Comparison of ENCODE assay signal across 25 mouse cellular contexts in genomic region chr5:114827427-114827826, GRCm38 (mm10). TPM values are rescaled to one million over a fixed set of nuclear protein-coding genes. Genes with fewer than 3 reads are reported as not detected.
A peak's percentile ranks its signal among the peaks of the same experiment; 100 is the strongest.
DNase-seq lines count a peak whose midpoint lies in the region.
"Had no signal": no experiment of that assay in that cellular context is flagged by ENCODE, and none has a peak within 500 bp of the region (broad histone marks: within the 10 kb centered on the region; RNA-seq: fewer than 3 reads in every experiment).

No protein-coding gene starts in this region.

- H3K27ac ChIP-seq in macrophage, result peak overlapping the region; percentile 73
- H3K27ac ChIP-seq: embryonic facial prominence, embryonic 13.5 days; kidney, postnatal 0 days; layer of hippocampus, adult 2 months; limb, embryonic 13.5 days; liver, embryonic 15.5 days had no signal

- intact Hi-C loops in heart, postnatal 14 days (cut with DNase I), result no loop called here

- DNase-seq in heart, adult 8-10 months (ENCODE audit: low spot score), result peak; percentile 15
- no peak for DNase-seq in heart, postnatal 14 days
- DNase-seq in 3134 (ENCODE audit: extremely low read depth, insufficient read length, low spot score) (peak; percentile 29), 416B (ENCODE audit: low read depth) (peak; percentile 95), liver (no peak)
- DNase-seq in ovary, postnatal 36 days (ENCODE audit: low spot score), result no peak
- DNase-seq: cerebellum, adult 11 months; gastrocnemius, postnatal 25 days; kidney, adult 18-20 months; layer of hippocampus, postnatal 36 days; lung, postnatal 14 days; thymus, postnatal 4 days had no signal

- WGBS in macrophage (ENCODE audit: missing documents), result 41% methylated on average over 12 of the region's 12 CpGs

- 0 out of 2 replicates have a peak, but pooled peaks cover 2% of the 10 kb centered on the region for H3K79me2 ChIP-seq in macrophage (ENCODE audit: inconsistent target)

- no peaks in the 10 kb centered on the region for H3K36me3 ChIP-seq in macrophage (ENCODE audit: inconsistent target)
- H3K36me3 ChIP-seq: embryonic facial prominence, embryonic 13.5 days; liver, embryonic 15.5 days had no signal

- no peak overlapping the region for H3K4me3 ChIP-seq in macrophage (ENCODE audit: inconsistent target)
- H3K4me3 ChIP-seq: embryonic facial prominence, embryonic 13.5 days; layer of hippocampus, adult 2 months; limb, embryonic 13.5 days had no signal

RNA-seq across cellular contexts. Expression of gene 1500011B03Rik, which starts 4.2 kb away (rescaled TPM):
- total RNA-seq in heart, adult 8-10 months (2022), result 1 to 10 TPM; 3.6 to 6.3 (median 4.7) TPM
- total RNA-seq in heart, postnatal 14 days (2021), result 10 to 100 TPM in 1 of 2 experiments, 1 to 10 TPM in 1; 8.6 to 12.3 TPM
- total RNA-seq in macrophage (2018; cell fraction: chromatin; rRNA removed), result 10 to 100 TPM in 10 of 26 experiments, 1 to 10 TPM in 16; 1.5 to 27.6 (median 5.4) TPM
- total RNA-seq in macrophage (2018; cell fraction: cytosol; rRNA removed), result 10 to 100 TPM; 13.5 to 40.9 (median 29.4) TPM
- 10 to 100 TPM in 21 of 26 experiments, 1 to 10 TPM in 5; 5.8 to 46.1 (median 16.3) TPM for total RNA-seq in macrophage (2018; cell fraction: nucleus; rRNA removed)
- 26.6 to 35.2 TPM (median 29.9 TPM) in 3 replicates for polyA plus RNA-seq in macrophage (2018)

RNA-seq across cellular contexts. Expression of gene 4930519G04Rik, which starts 26.0 kb away (rescaled TPM):
- total RNA-seq in heart, adult 8-10 months (2022), result not detected
- total RNA-seq in heart, postnatal 14 days (2021), result not detected
- not detected for total RNA-seq in macrophage (2018; cell fraction: chromatin; rRNA removed)
- total RNA-seq in macrophage (2018; cell fraction: cytosol; rRNA removed), result not detected
- not detected for total RNA-seq in macrophage (2018; cell fraction: nucleus; rRNA removed)
- not detected in 3 replicates for polyA plus RNA-seq in macrophage (2018)
- total RNA-seq: G1E; gastrocnemius, postnatal 25 days; layer of hippocampus, adult 2 months; layer of hippocampus, postnatal 36 days; left cerebral cortex, postnatal 14 days had no signal
- polyA plus RNA-seq: forebrain, embryonic 14.5 days; G1E; heart, embryonic 14.5 days; hindbrain, embryonic 11.5 days; kidney, postnatal 0 days; limb, embryonic 13.5 days; liver, embryonic 15.5 days; midbrain, embryonic 11.5 days; neural tube, embryonic 11.5 days had no signal

RNA-seq across cellular contexts. Expression of gene Gm9936, which starts 31.1 kb away (rescaled TPM):
- total RNA-seq in heart, adult 8-10 months (2022), result not detected
- total RNA-seq in heart, postnatal 14 days (2021), result not detected
- total RNA-seq in macrophage (2018; cell fraction: chromatin; rRNA removed), result not detected
- not detected for total RNA-seq in macrophage (2018; cell fraction: cytosol; rRNA removed)
- not detected for total RNA-seq in macrophage (2018; cell fraction: nucleus; rRNA removed)
- not detected in 3 replicates for polyA plus RNA-seq in macrophage (2018)
- total RNA-seq: gastrocnemius, postnatal 25 days had no signal
- polyA plus RNA-seq: G1E; heart, embryonic 14.5 days; kidney, postnatal 0 days; liver, embryonic 15.5 days had no signal

RNA-seq across cellular contexts. Expression of gene Git2, which starts 52.1 kb away (rescaled TPM):
- 10 to 100 TPM; 27.9 to 34.6 (median 30.5) TPM for total RNA-seq in heart, adult 8-10 months (2022)
- total RNA-seq in heart, postnatal 14 days (2021), result 10 to 100 TPM; 42.4 to 44.8 TPM
- total RNA-seq in macrophage (2018; cell fraction: chromatin; rRNA removed), result 100 to 1,000 TPM; 222 to 774 (median 306) TPM
- total RNA-seq in macrophage (2018; cell fraction: cytosol; rRNA removed), result 10 to 100 TPM; 32.2 to 69.3 (median 50.8) TPM
- total RNA-seq in macrophage (2018; cell fraction: nucleus; rRNA removed), result 100 to 1,000 TPM in 21 of 26 experiments, 10 to 100 TPM in 5; 77.4 to 330 (median 164) TPM
- 37.1 to 50.3 TPM (median 46.2 TPM) in 3 replicates for polyA plus RNA-seq in macrophage (2018)

RNA-seq across cellular contexts. Expression of gene Ankrd13a, which starts 53.0 kb away (rescaled TPM):
- 10 to 100 TPM; 28.0 to 34.3 (median 30.1) TPM for total RNA-seq in heart, adult 8-10 months (2022)
- 10 to 100 TPM; 45.7 to 46.5 TPM for total RNA-seq in heart, postnatal 14 days (2021)
- 100 to 1,000 TPM in 7 of 26 experiments, 10 to 100 TPM in 19; 49.4 to 172 (median 90.9) TPM for total RNA-seq in macrophage (2018; cell fraction: chromatin; rRNA removed)
- total RNA-seq in macrophage (2018; cell fraction: cytosol; rRNA removed), result 100 to 1,000 TPM; 151 to 275 (median 203) TPM
- 100 to 1,000 TPM in 24 of 26 experiments, 10 to 100 TPM in 2; 77.1 to 174 (median 135) TPM for total RNA-seq in macrophage (2018; cell fraction: nucleus; rRNA removed)
- 144 to 222 TPM (median 173 TPM) in 3 replicates for polyA plus RNA-seq in macrophage (2018)

Comparison
In these comparisons a context has a peak if more than half of its experiments do, and no peak if none do; other contexts are left out.
1. DNase-seq: peak in heart, adult 8-10 months (single experiment), 3134 (single experiment) and 416B (single experiment); none in heart, postnatal 14 days (0 of 2), ovary, postnatal 36 days (single experiment) and liver (single experiment).